Mouse (Mus musculus) mature B cell (primary cell): ENCODE measurements around the gene Tnfrsf19.

Experiments
- in situ Hi-C: fragments of 300-500 bp; cut with MboI; formaldehyde crosslinking; loops from 2 replicates; pipeline ENCODE4 v1.14.3; 2019

Gene Tnfrsf19

GRCm38 (mm10) chr14:60966061-60966460 is 80.2 kb downstream of the Tnfrsf19 start:
- in situ Hi-C loops = no loop called here

GRCm38 (mm10) chr14:60964016-60964810 is 82.1 kb downstream of the Tnfrsf19 start:
- in situ Hi-C loops = no loop called here

GRCm38 (mm10) chr14:60957611-60958157 is 88.6 kb downstream of the Tnfrsf19 start:
- in situ Hi-C loops = no loop called here

- in situ Hi-C loops = no loop called here
Measured at GRCm38 (mm10) chr14:60937481-60938039, 108.7 kb downstream of the Tnfrsf19 start.

- in situ Hi-C loops = no loop called here
Measured at GRCm38 (mm10) chr14:60935705-60936104, 110.6 kb downstream of the Tnfrsf19 start.

- in situ Hi-C loops = no loop called here
Measured at GRCm38 (mm10) chr14:60926011-60926410, 120.3 kb downstream of the Tnfrsf19 start.

- in situ Hi-C loops = no loop called here
Measured at GRCm38 (mm10) chr14:60916661-60917060, 129.6 kb downstream of the Tnfrsf19 start.
